Mouse (Mus musculus) midbrain, embryonic 15.5 days (tissue): ENCODE data around the gene Klhl29. TPM values are rescaled to one million over a fixed set of nuclear protein-coding genes. Genes with fewer than 3 reads are reported as not detected.

ENCODE experiments used
- ATAC-seq: fragments of 200-750 bp; cut with Nextera tagmentation; replicated peaks from 2 replicates; pipeline ENCODE4 v1.8.0; 2017; ENCODE audit warnings: moderate TSS enrichment
- H3K27ac ChIP-seq: fragments of 300-500 bp; sonication (generic); 2 replicates; pipeline ENCODE4 v1.5.1; 2015; ENCODE audit warnings: mild to moderate bottlenecking, inconsistent platforms
- H3K27me3 ChIP-seq: fragments of 300-500 bp; sonication (generic); replicated peaks from 2 replicates; pipeline ENCODE4 v1.6.1; 2015; ENCODE audit warnings: inconsistent platforms
- H3K36me3 ChIP-seq: fragments of 300-500 bp; sonication (generic); replicated peaks from 2 replicates; pipeline ENCODE4 v1.6.1; 2015; ENCODE audit warnings: inconsistent platforms
- H3K4me1 ChIP-seq: fragments of 300-500 bp; sonication (generic); 2 replicates; pipeline ENCODE4 v1.6.1; 2015; ENCODE audit warnings: inconsistent platforms
- H3K4me2 ChIP-seq: fragments of 300-500 bp; sonication (generic); 2 replicates; pipeline ENCODE4 v1.6.1; 2015; ENCODE audit warnings: inconsistent platforms, mild to moderate bottlenecking, moderate library complexity
- H3K4me3 ChIP-seq: fragments of 300-500 bp; sonication (generic); 2 replicates; pipeline ENCODE4 v1.5.1; 2015; ENCODE audit warnings: mild to moderate bottlenecking, inconsistent platforms
- H3K9ac ChIP-seq: fragments of 300-500 bp; sonication (generic); 2 replicates; pipeline ENCODE4 v1.6.1; 2015; ENCODE audit warnings: mild to moderate bottlenecking, inconsistent platforms
- H3K9me3 ChIP-seq: fragments of 300-500 bp; sonication (generic); 2 replicates; pipeline ENCODE4 v1.6.1; 2016; ENCODE audit warnings: inconsistent platforms
- WGBS: fragments of 180-500 bp; shearing (Covaris S2); methylation state at CpG from one replicate; pipeline ENCODE4 v1.1.7; 2015; ENCODE audit warnings: mixed read lengths; 5-methylcytosine and 5-hydroxymethylcytosine counted together
- polyA plus RNA-seq: library from polyadenylated mRNA; unstranded; fragments of >200 nt; fragmentation: Nextera tagmentation; extraction: Ambion mirVana; gene quantifications from 2 replicates; pipeline ENCODE4 v1.2.1, GENCODE M21; 2015

The Klhl29 gene
- polyA plus RNA-seq, 1 experiment from 2014 or later: 5.2 TPM

GRCm38 (mm10) chr12:5070131-5070530 lies 305.4 kb downstream of the Klhl29 start:
- Histone ChIP-seq H3K27me3 (no peaks in the 10 kb centered on the region), H3K9me3 (no peaks in the 10 kb centered on the region), H3K4me3 (no peak overlapping the region), H3K4me1 (no peaks in the 10 kb centered on the region), H3K27ac (no peak overlapping the region), H3K4me2 (no peak overlapping the region), H3K9ac (no peak overlapping the region), H3K36me3 (no peaks in the 10 kb centered on the region)
- WGBS: 69% methylated on average over 3 of the region's 3 CpGs
- ATAC-seq: no peak

- Histone ChIP-seq H3K27me3 (no peaks in the 10 kb centered on the region), H3K4me2 (no peak overlapping the region), H3K36me3 (no peaks in the 10 kb centered on the region), H3K4me3 (no peak overlapping the region), H3K27ac (no peak overlapping the region), H3K4me1 (no peaks in the 10 kb centered on the region), H3K9me3 (no peaks in the 10 kb centered on the region), H3K9ac (no peak overlapping the region)
- WGBS: 44% methylated on average over 3 of the region's 3 CpGs
- ATAC-seq: no peak
Measured at GRCm38 (mm10) chr12:5067590-5067989, 307.9 kb downstream of the Klhl29 start.

- no peak for ATAC-seq
- 90% methylated on average over 4 of the region's 4 CpGs for WGBS
- Histone ChIP-seq H3K9me3 (peaks cover 10% of the 10 kb centered on the region), H3K36me3 (no peaks in the 10 kb centered on the region; the same call in 1 of the 2 replicates), H3K4me3 (no peak overlapping the region), H3K27ac (no peak overlapping the region), H3K4me1 (no peaks in the 10 kb centered on the region), H3K27me3 (no peaks in the 10 kb centered on the region), H3K4me2 (no peak overlapping the region), H3K9ac (no peak overlapping the region)
Measured at GRCm38 (mm10) chr12:5048104-5048503, 327.4 kb downstream of the Klhl29 start.

GRCm38 (mm10) chr12:5044141-5044540 lies 331.3 kb downstream of the Klhl29 start:
- H3K27me3 ChIP-seq: no peaks in the 10 kb centered on the region
- ATAC-seq: no peak
- no peaks in the 10 kb centered on the region for H3K4me1 ChIP-seq
- no peak overlapping the region for H3K4me3 ChIP-seq
- no peaks in the 10 kb centered on the region for H3K9me3 ChIP-seq
- no peak overlapping the region for H3K27ac ChIP-seq
- H3K36me3 ChIP-seq: no peaks in the 10 kb centered on the region; the same call in 1 of the 2 replicates
- H3K4me2 ChIP-seq: no peak overlapping the region
- WGBS: 86% methylated on average over 15 of the region's 15 CpGs
- H3K9ac ChIP-seq: no peak overlapping the region

GRCm38 (mm10) chr12:5038008-5038407 lies 337.5 kb downstream of the Klhl29 start:
- 93% methylated on average over 2 of the region's 2 CpGs for WGBS
- no peak for ATAC-seq

GRCm38 (mm10) chr12:5029035-5029434 lies 346.4 kb downstream of the Klhl29 start:
- H3K4me2 ChIP-seq: no peak overlapping the region
- no peaks in the 10 kb centered on the region for H3K9me3 ChIP-seq
- no peak for ATAC-seq
- no peaks in the 10 kb centered on the region for H3K4me1 ChIP-seq
- no peaks in the 10 kb centered on the region for H3K27me3 ChIP-seq
- peaks cover 17% of the 10 kb centered on the region; the same call in 1 of the 2 replicates for H3K36me3 ChIP-seq
- H3K9ac ChIP-seq: no peak overlapping the region
- H3K4me3 ChIP-seq: no peak overlapping the region
- WGBS: 87% methylated on average over 5 of the region's 5 CpGs
- no peak overlapping the region for H3K27ac ChIP-seq

More at GRCm38 (mm10) chr12:5038008-5038407, 337.5 kb downstream of the Klhl29 start:
- Histone ChIP-seq H3K4me2 (no peak overlapping the region), H3K4me3 (no peak overlapping the region), H3K27me3 (no peaks in the 10 kb centered on the region), H3K9me3 (no peaks in the 10 kb centered on the region), H3K4me1 (no peaks in the 10 kb centered on the region), H3K9ac (no peak overlapping the region), H3K36me3 (no peaks in the 10 kb centered on the region; the same call in 1 of the 2 replicates), H3K27ac (no peak overlapping the region)
